Mouse (Mus musculus) frontal cortex, postnatal 14 days (tissue): Measurements from ENCODE around the gene Cox4i2.
A peak's percentile ranks its signal among the peaks of the same experiment; 100 is the strongest.

Source experiments
- DNase-seq, 2 experiments: peaks; one replicate each; pipeline ENCODE4 v3.0.0; 2022; ENCODE audit warnings: low spot score in 2 of 2

Gene Cox4i2

GRCm38 (mm10) chr2:152769677-152770076 lies 15.7 kb downstream of the Cox4i2 start:
- no peak for DNase-seq

- no peak for DNase-seq
Observed at GRCm38 (mm10) chr2:152771571-152771970, 17.6 kb downstream of the Cox4i2 start.

DNA sequence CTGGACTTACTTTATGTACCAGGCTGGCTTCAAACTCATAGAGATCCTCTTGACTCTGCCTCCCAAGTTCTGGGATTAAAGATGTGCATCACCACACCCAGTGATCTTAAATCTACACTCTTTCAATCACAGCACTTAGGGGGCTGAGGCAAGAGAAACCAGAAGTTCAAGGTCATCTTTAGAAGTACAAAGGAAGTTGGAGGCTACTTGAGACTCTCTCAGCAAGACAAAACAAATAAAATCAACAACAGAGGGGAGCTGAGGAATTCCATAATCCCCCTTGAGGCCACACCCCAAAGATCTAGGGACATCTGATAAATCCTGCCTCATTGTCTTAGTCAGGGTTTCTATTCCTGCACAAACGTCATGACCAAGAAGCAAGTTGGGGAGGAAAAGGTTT lies 18.3 kb downstream of the Cox4i2 start:
- DNase-seq: no peak

DNA sequence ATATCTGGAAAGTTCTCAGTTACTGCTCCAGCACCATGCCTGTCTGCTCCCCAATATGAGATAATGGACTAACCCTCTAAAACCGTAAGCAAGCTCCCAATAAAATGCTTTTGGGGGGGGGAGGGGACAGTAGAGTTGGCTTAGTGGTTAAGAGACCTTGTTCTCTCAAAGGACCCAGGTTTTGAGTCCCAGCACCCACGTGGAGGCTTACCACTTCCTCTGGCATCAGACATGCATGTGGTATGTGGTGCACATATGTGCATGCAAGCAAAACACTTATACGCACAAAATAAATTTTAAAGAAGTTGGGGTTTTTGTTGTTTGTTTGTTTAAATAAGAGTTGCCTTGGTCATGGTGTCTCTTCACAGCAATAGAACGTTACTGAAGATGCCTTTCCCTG lies 21.4 kb downstream of the Cox4i2 start:
- DNase-seq: no peak

- DNase-seq: no peak
Observed at GRCm38 (mm10) chr2:152776019-152776418, 22.0 kb downstream of the Cox4i2 start.

DNA sequence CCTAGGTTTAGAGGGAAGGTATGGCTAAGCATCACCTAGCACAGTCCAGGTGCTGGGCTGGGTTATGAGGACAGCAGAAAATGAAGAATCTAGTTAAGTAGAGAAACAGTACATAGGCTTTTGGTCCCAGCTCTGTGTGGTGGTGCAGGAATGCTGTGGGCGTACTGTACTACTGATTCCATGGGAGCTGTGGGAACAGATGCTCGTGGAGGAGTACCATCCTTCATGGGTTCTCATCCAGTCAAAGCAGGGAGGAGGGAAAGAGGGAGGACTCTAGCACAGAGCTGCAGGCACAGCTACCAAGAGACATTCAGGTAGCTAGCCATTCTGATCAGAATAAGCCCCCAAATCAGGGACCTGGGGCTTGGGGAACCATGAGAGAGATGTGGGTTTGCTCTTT lies 22.5 kb downstream of the Cox4i2 start:
- DNase-seq: peak; percentile 51 to 56

DNA sequence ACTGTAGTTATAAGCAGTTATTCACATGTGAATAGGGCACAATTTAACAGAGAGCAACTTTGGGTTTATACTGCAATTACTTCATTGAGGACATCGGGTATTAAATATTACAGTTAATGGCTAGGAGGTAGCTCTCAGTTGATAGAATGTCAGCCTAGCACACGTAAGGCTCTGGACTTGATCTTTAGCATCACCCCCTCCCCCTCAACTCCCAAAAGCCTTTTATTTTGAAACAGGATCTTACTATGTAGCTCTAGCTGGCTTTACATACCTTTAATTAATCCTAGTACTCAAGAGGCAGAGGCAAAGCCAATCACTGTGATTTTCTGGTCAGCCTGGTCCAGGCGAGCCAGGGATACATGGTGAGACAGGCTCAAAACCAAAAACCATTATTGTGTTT lies 23.1 kb downstream of the Cox4i2 start:
- no peak for DNase-seq

GRCm38 (mm10) chr2:152780466-152780865 lies 26.5 kb downstream of the Cox4i2 start:
- DNase-seq: no peak

- DNase-seq: no peak
Observed at GRCm38 (mm10) chr2:152781031-152781711, 27.2 kb downstream of the Cox4i2 start.

DNA sequence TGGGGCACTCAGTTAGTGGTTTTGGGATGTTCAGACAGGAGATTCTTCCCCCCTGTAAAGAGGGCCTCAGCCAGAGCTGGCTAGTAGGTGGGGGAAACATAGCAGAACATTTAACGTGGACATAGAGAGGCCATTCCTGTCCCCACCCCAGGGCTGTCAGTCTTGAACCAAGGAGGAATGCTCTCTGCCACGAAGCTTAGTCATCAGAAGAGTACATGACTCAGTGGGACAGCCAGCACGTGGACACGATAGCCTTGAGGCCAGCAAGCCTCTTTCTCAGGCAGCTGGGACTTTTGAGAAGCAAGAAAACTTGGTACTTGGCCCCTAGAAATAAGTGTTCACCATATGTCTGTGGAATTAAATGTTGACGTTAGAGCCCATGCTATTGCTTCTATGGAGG lies 28.7 kb downstream of the Cox4i2 start:
- no peak for DNase-seq

GRCm38 (mm10) chr2:152783241-152783640 lies 29.3 kb downstream of the Cox4i2 start:
- DNase-seq: no peak

DNA sequence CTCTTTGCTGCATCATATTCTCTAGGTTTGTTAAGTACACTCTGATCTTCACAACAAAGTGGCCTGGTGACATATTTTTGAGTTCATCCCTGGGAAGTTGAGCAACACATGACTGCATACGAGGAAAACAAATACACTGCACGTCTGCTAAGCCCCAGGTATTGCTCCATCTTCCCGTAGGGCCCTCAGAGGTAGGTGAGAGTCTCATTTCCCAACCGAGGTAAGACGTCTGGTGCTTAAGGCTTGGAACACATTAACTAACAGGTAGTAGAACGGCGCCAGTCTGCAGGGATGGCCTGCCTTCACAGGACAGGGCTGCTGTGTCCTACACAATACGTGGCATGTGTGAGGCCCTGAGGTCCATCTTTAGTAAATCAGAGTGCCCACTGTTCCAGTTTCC lies 30.7 kb downstream of the Cox4i2 start:
- no peak for DNase-seq

DNA sequence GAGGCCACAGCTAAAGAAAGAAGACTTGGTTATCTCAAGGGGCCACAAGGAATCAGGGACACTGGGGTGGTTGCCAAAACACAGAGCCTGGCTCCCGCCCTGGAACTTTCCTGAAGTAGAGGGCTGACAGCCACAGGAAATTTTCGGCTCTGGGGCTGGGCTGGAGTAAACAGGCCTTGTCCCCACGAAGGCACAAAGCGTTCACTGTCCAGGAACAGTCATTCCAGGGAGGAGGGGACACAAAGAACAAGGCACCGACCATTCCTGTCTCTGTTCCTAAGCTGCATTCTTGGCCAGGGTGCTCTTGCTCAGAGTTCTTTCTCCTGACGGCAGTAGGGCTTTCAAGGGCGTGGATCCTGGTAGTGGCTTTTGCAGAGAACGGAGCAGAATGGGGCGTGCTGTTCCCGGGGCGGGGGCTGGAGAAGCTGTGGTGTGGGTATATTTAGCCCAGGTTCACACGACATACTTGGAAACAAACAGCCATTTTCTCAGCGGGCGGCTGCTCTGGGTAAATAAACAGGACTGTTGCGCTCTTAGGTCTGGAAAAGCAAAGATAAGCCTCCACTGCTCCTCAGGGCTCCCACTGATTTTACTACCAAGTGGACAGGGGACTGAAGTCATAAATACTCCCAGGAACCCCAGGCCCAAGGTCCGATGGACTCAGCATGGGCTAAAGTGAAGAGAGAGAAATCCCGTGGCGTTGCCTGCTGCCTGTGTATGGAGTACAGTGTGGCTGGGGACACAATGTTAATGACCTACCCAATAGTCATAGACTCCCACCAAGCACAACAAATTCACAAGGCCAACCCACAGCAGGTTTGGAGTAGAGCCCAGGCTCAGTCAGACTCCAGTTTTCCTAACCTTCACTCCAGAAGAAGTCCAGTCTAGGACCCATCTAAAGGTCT lies 31.7 kb downstream of the Cox4i2 start:
- peak; percentile 66 to 67 for DNase-seq

GRCm38 (mm10) chr2:152787136-152787535 lies 33.2 kb downstream of the Cox4i2 start:
- DNase-seq: no peak

- DNase-seq: no peak
Observed at GRCm38 (mm10) chr2:152787543-152787942, 33.6 kb downstream of the Cox4i2 start.

DNA sequence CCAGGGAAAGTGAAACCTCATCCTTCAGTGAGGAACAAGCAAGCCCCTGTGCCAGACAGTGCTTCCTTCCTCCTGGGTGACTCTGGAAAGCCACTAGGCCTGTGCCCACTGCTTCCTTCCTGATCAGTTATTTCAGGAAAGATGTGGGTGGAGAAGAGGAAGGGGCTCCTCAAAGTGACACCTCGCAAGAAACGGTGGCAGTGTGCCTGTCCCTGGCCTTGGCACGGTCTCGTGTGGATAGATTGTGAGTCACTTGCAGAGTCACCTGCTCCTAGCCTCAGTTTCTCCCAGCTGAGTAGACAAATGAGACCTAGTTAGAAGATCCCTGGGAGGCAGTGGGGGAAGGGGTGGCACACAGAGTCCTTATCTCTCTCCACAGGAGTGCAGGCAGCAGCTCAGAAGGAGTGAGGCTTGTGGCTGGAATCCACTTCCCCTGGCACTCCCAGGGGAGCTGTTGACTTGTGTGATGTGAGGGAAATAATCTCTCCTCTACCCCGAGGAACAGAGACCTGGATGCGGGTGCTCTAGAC lies 35.0 kb downstream of the Cox4i2 start:
- DNase-seq: no peak

DNA sequence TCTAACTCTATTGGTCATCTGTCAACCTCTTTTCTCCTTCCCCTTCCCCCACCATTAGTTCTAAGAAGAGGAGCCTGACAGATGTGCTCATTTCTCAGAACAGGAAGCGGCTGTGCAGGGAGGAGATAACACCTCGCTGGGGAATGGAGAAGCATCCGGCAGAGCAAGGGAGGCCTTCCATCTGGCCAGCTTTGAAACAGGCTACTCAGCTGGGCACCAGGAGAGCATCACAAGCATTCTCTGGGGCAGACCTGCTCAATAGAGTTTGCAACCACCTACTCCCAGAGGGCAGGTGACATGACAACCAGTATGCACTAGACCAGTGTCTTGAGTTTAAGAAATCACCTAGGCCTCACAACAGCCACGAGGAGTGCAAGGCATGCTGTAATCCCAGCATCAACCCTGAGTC lies 35.6 kb downstream of the Cox4i2 start:
- no peak for DNase-seq

DNA sequence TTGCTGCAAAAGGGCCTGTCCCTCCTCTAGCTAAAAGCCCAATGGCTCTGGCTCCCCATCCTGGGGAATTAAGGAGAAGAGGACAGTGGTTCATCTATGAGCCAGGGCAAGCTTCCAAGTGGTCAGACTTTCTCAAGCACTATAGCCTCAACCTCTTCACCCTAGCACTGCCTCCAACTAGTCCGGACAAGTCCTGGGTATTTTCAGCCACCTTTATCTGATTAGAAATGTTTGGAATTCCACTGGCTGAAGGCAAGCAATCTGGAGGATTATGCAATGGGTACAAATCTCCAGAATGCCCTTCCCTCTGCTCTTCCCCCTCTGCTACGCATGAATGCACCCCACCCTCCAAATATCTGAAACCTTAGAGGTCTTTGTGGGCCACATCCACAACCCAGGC lies 38.5 kb downstream of the Cox4i2 start:
- DNase-seq: no peak

DNA sequence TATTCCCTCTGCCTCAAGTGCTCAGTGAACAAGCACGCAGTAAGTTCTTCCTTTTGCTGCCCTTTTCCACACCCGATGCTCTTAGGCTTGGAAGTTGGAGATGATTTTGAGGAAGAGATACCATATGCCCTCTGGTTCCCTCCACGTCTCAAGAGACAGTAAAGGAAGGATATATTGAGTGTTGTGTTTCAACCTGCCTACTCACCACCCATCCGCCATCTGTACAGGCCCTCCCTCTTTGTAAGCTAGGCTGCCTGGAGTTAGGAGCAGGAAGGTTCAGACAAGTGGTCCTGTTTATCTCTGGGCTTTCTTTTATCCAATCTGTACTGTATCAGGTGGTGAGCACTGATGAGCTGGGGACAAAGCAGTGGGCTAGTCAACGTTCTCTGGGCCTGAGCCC lies 39.4 kb downstream of the Cox4i2 start:
- DNase-seq: no peak

GRCm38 (mm10) chr2:152794281-152794827 lies 40.4 kb downstream of the Cox4i2 start:
- DNase-seq: no peak

GRCm38 (mm10) chr2:152797589-152797988 lies 43.6 kb downstream of the Cox4i2 start:
- no peak for DNase-seq

- no peak for DNase-seq
Observed at GRCm38 (mm10) chr2:152799954-152800761, 46.2 kb downstream of the Cox4i2 start.
